Mouse (Mus musculus) cerebellum, adult (tissue): ENCODE measurements around the gene Pla2g12b.

ENCODE experiments used
- ATAC-seq: cut with Nextera tagmentation; 2 replicates; pipeline ENCODE4 v1.9.2; 2017; ENCODE audit warnings: mild to moderate bottlenecking, moderate library complexity, mixed read lengths; ENCODE audit not compliant: insufficient number of reproducible peaks, low FRiP score, low TSS enrichment

Pla2g12b gene

GRCm38 (mm10) chr10:59459767-59460166 lies 56.3 kb downstream of the Pla2g12b start:
- ATAC-seq = no peak

- no peak for ATAC-seq
Observed at GRCm38 (mm10) chr10:59462307-59462706, 58.8 kb downstream of the Pla2g12b start.

- no peak for ATAC-seq
Observed at GRCm38 (mm10) chr10:59465546-59465945, 62.1 kb downstream of the Pla2g12b start.

- no peak for ATAC-seq
Observed at GRCm38 (mm10) chr10:59466626-59467025, 63.2 kb downstream of the Pla2g12b start.

- no peak for ATAC-seq
Observed at GRCm38 (mm10) chr10:59467297-59467696, 63.8 kb downstream of the Pla2g12b start.

- peak; percentile 85 for ATAC-seq
Observed at GRCm38 (mm10) chr10:59470451-59470850, 67.0 kb downstream of the Pla2g12b start.
